Mouse (Mus musculus) midbrain, postnatal 0 days (tissue): ENCODE measurements around the gene Neu2. TPM values are rescaled to one million over a fixed set of nuclear protein-coding genes. Genes with fewer than 3 reads are reported as not detected.

Experiments used
- ATAC-seq: fragments of 200-750 bp; cut with Nextera tagmentation; 2 replicates; pipeline ENCODE4 v1.8.0; 2017; ENCODE audit warnings: moderate number of reproducible peaks, mild to moderate bottlenecking, moderate TSS enrichment, moderate library complexity; ENCODE audit not compliant: low FRiP score
- DNase-seq: peaks from one replicate; pipeline ENCODE4 v3.0.0-alpha.2; 2015; ENCODE audit warnings: low spot score
- H3K27ac ChIP-seq: fragments of 300-500 bp; sonication (generic); 2 replicates; pipeline ENCODE4 v1.5.1; 2014; ENCODE audit warnings: low read depth, mild to moderate bottlenecking, low read length, mixed read lengths
- H3K27me3 ChIP-seq: fragments of 300-500 bp; sonication (generic); 2 replicates; pipeline ENCODE4 v1.6.1; 2014; ENCODE audit warnings: low read length, control low read depth, mixed read lengths; ENCODE audit not compliant: insufficient read depth
- H3K36me3 ChIP-seq: fragments of 300-500 bp; sonication (generic); 2 replicates; pipeline ENCODE4 v1.6.1; 2014; ENCODE audit warnings: low read length, control low read depth, mixed read lengths; ENCODE audit not compliant: insufficient read depth
- H3K4me1 ChIP-seq: fragments of 300-500 bp; sonication (generic); 2 replicates; pipeline ENCODE4 v1.6.1; 2014; ENCODE audit warnings: mild to moderate bottlenecking, control low read depth, antibody characterized with exemption, low read length, mixed read lengths; ENCODE audit not compliant: insufficient read depth
- H3K4me2 ChIP-seq: fragments of 300-500 bp; sonication (generic); 2 replicates; pipeline ENCODE4 v1.6.1; 2014; ENCODE audit warnings: low read depth, mild to moderate bottlenecking, low read length, mixed read lengths; ENCODE audit not compliant: poor library complexity, severe bottlenecking
- H3K4me3 ChIP-seq: fragments of 300-500 bp; sonication (generic); 2 replicates; pipeline ENCODE4 v1.5.1; 2014; ENCODE audit warnings: low read depth, mild to moderate bottlenecking, low read length, moderate library complexity
- H3K9ac ChIP-seq: fragments of 300-500 bp; sonication (generic); replicated peaks from 2 replicates; pipeline ENCODE4 v1.6.1; 2014; ENCODE audit warnings: mild to moderate bottlenecking, low read length, moderate library complexity, mixed read lengths; ENCODE audit not compliant: poor library complexity, severe bottlenecking
- H3K9me3 ChIP-seq: fragments of 300-500 bp; sonication (generic); 2 replicates; pipeline ENCODE4 v1.6.1; 2016; ENCODE audit warnings: low read length, control low read depth
- CTCF ChIP-seq: IDR thresholded peaks from 2 replicates; pipeline ENCODE4 v1.5.1; 2016; ENCODE audit warnings: antibody characterized with exemption, mild to moderate bottlenecking
- WGBS: fragments of 180-500 bp; shearing (Covaris S2); extraction: QIAGEN DNeasy Blood & Tissue Kit; methylation state at CpG from one replicate; pipeline ENCODE4 v1.1.7; 2014; 5-methylcytosine and 5-hydroxymethylcytosine counted together
- polyA plus RNA-seq: library from polyadenylated mRNA; unstranded; fragments of >200 nt; fragmentation: Nextera tagmentation; extraction: Ambion mirVana; gene quantifications from 2 replicates; pipeline ENCODE4 v1.2.1, GENCODE M21; 2015
- total RNA-seq: library from RNA; depleted of rRNA; stranded (reverse); fragments of >200 nt; gene quantifications from 2 replicates; pipeline ENCODE4 v1.2.3, GENCODE M21; 2014

Gene Neu2
- total and polyA plus RNA-seq, 2 experiments from 2014 or later: 1.1 to 1.3 TPM

- Histone ChIP-seq H3K4me3 (no peak within 1 kb of the TSS), H3K9me3 (no peaks in the 10 kb centered on the region), H3K36me3 (no peaks in the 10 kb centered on the region), H3K4me2 (no peak within 1 kb of the TSS), H3K27me3 (no peaks in the 10 kb centered on the region), H3K4me1 (peaks cover 4% of the 10 kb centered on the region; the same call in 1 of the 2 replicates), H3K9ac (no peak within 1 kb of the TSS), H3K27ac (no peak within 1 kb of the TSS; the same call in 1 of the 2 replicates)
- no peak for TF ChIP-seq CTCF
- DNase-seq (no peak), ATAC-seq (no peak)
- 80% methylated on average over 6 of the region's 6 CpGs for WGBS
These were observed 64.1 kb downstream of the Neu2 start, which contains the start of gene Ngef for GRCm38 (mm10) chr1:87573800-87574215. Gene Ngef (minus strand): TSS chr1:87573870.

- no peak overlapping the region for H3K4me3 ChIP-seq
- no peak overlapping the region for H3K9ac ChIP-seq
- no peaks in the 10 kb centered on the region for H3K36me3 ChIP-seq
- no peak overlapping the region; the same call in 1 of the 2 replicates for H3K27ac ChIP-seq
- peak; percentile 77 for ATAC-seq
- no peak for TF ChIP-seq CTCF
- peaks cover 4% of the 10 kb centered on the region; the same call in 1 of the 2 replicates for H3K4me1 ChIP-seq
- no peaks in the 10 kb centered on the region for H3K9me3 ChIP-seq
- H3K27me3 ChIP-seq: no peaks in the 10 kb centered on the region
- peak; percentile 74 for DNase-seq
- WGBS: 30% methylated on average over 6 of the region's 6 CpGs
- H3K4me2 ChIP-seq: no peak overlapping the region
These were observed 64.7 kb downstream of the Neu2 start for GRCm38 (mm10) chr1:87574353-87574752.

- TF ChIP-seq CTCF: no peak
- Histone ChIP-seq H3K27me3 (no peaks in the 10 kb centered on the region), H3K4me3 (no peak overlapping the region), H3K9ac (no peak overlapping the region), H3K36me3 (no peaks in the 10 kb centered on the region), H3K4me2 (no peak overlapping the region), H3K9me3 (no peaks in the 10 kb centered on the region), H3K4me1 (peaks cover 4% of the 10 kb centered on the region; the same call in 1 of the 2 replicates), H3K27ac (no peak overlapping the region)
- ATAC-seq (peak; percentile 34), DNase-seq (peak; percentile 76)
- WGBS: 43% methylated on average over 7 of the region's 7 CpGs
These were observed 65.1 kb downstream of the Neu2 start for GRCm38 (mm10) chr1:87574785-87575184.

GRCm38 (mm10) chr1:87578965-87579364 lies 69.3 kb downstream of the Neu2 start:
- Histone ChIP-seq H3K27ac (no peak overlapping the region), H3K4me1 (peaks cover 4% of the 10 kb centered on the region; the same call in 1 of the 2 replicates), H3K9ac (no peak overlapping the region), H3K4me3 (no peak overlapping the region), H3K4me2 (no peak overlapping the region), H3K9me3 (no peaks in the 10 kb centered on the region), H3K27me3 (no peaks in the 10 kb centered on the region), H3K36me3 (no peaks in the 10 kb centered on the region)
- WGBS: 86% methylated on average over 6 of the region's 6 CpGs
- ATAC-seq (no peak), DNase-seq (no peak)
- TF ChIP-seq CTCF: no peak

GRCm38 (mm10) chr1:87580824-87581223 lies 71.1 kb downstream of the Neu2 start:
- no peak overlapping the region for H3K9ac ChIP-seq
- no peak overlapping the region for H3K4me3 ChIP-seq
- no peak for TF ChIP-seq CTCF
- DNase-seq (no peak), ATAC-seq (no peak)
- H3K9me3 ChIP-seq: no peaks in the 10 kb centered on the region
- 23% methylated on average over 3 of the region's 3 CpGs for WGBS
- H3K36me3 ChIP-seq: no peaks in the 10 kb centered on the region
- H3K27me3 ChIP-seq: no peaks in the 10 kb centered on the region
- no peak overlapping the region for H3K4me2 ChIP-seq
- H3K27ac ChIP-seq: no peak overlapping the region
- H3K4me1 ChIP-seq: no peaks in the 10 kb centered on the region

GRCm38 (mm10) chr1:87589162-87589561 lies 79.5 kb downstream of the Neu2 start:
- WGBS: 89% methylated on average over 7 of the region's 7 CpGs
- no peak for DNase-seq
- no peak for ATAC-seq
- Histone ChIP-seq H3K4me3 (no peak overlapping the region), H3K27ac (no peak overlapping the region), H3K4me1 (no peaks in the 10 kb centered on the region), H3K36me3 (no peaks in the 10 kb centered on the region), H3K9ac (no peak overlapping the region), H3K27me3 (no peaks in the 10 kb centered on the region), H3K4me2 (no peak overlapping the region), H3K9me3 (no peaks in the 10 kb centered on the region)
- TF ChIP-seq CTCF: no peak
